Mouse (Mus musculus) intestine, embryonic 14.5 days (tissue): ENCODE data around the gene Atp6v1e1. TPM values are rescaled to one million over a fixed set of nuclear protein-coding genes. Genes with fewer than 3 reads are reported as not detected.

Source experiments
- ATAC-seq: fragments of 200-750 bp; cut with Nextera tagmentation; replicated peaks from 2 replicates; pipeline ENCODE4 v1.8.0; 2017; ENCODE audit warnings: low read depth, moderate number of reproducible peaks, moderate TSS enrichment, moderate library complexity; ENCODE audit not compliant: low FRiP score, low TSS enrichment
- DNase-seq: peaks from one replicate; pipeline ENCODE4 v3.0.0-alpha.2; 2018; ENCODE audit warnings: low spot score
- H3K27ac ChIP-seq: fragments of 300-500 bp; sonication (generic); 2 replicates; pipeline ENCODE4 v1.5.1; 2014; ENCODE audit warnings: low read depth, mild to moderate bottlenecking, control low read depth
- H3K27me3 ChIP-seq: fragments of 300-500 bp; sonication (generic); replicated peaks from 2 replicates; pipeline ENCODE4 v1.6.1; 2014; ENCODE audit warnings: low read length, control low read depth; ENCODE audit not compliant: control insufficient read depth, insufficient read depth
- H3K36me3 ChIP-seq: fragments of 300-500 bp; sonication (generic); 2 replicates; pipeline ENCODE4 v1.6.1; 2014; ENCODE audit warnings: low read length, control low read depth; ENCODE audit not compliant: control insufficient read depth, insufficient read depth
- H3K4me1 ChIP-seq: fragments of 300-500 bp; sonication (generic); replicated peaks from 2 replicates; pipeline ENCODE4 v1.6.1; 2014; ENCODE audit warnings: low read length, control low read depth, mixed read lengths; ENCODE audit not compliant: control insufficient read depth, insufficient read depth
- H3K4me2 ChIP-seq: fragments of 300-500 bp; sonication (generic); 2 replicates; pipeline ENCODE4 v1.6.1; 2014; ENCODE audit warnings: low read length
- H3K4me3 ChIP-seq: fragments of 300-500 bp; sonication (generic); 2 replicates; pipeline ENCODE4 v1.5.1; 2014; ENCODE audit warnings: low read depth, low read length, control low read depth, mixed read lengths
- H3K9ac ChIP-seq: fragments of 300-500 bp; sonication (generic); 2 replicates; pipeline ENCODE4 v1.6.1; 2014; ENCODE audit warnings: mild to moderate bottlenecking, low read length
- H3K9me3 ChIP-seq: fragments of 300-500 bp; sonication (generic); 2 replicates; pipeline ENCODE4 v1.6.1; 2016; ENCODE audit warnings: low read length, control low read depth; ENCODE audit not compliant: control insufficient read depth
- WGBS: fragments of 180-500 bp; shearing (Covaris S2); extraction: QIAGEN DNeasy Blood & Tissue Kit; methylation state at CpG from one replicate; pipeline ENCODE4 v1.1.7; 2014; 5-methylcytosine and 5-hydroxymethylcytosine counted together
- polyA plus RNA-seq: library from polyadenylated mRNA; unstranded; fragments of >200 nt; fragmentation: Nextera tagmentation; extraction: Ambion mirVana; gene quantifications from 2 replicates; pipeline ENCODE4 v1.2.1, GENCODE M21; 2014

Gene Atp6v1e1
- polyA plus RNA-seq, 1 experiment from 2014 or later = 116 TPM

GRCm38 (mm10) chr6:120841754-120842153 lies 19.2 kb upstream of the Atp6v1e1 start:
- Histone ChIP-seq H3K4me2 (no peak overlapping the region), H3K4me3 (no peak overlapping the region), H3K36me3 (no peaks in the 10 kb centered on the region), H3K4me1 (peaks cover 9% of the 10 kb centered on the region), H3K9me3 (no peaks in the 10 kb centered on the region), H3K9ac (no peak overlapping the region), H3K27me3 (no peaks in the 10 kb centered on the region), H3K27ac (no peak overlapping the region)
- 97% methylated on average over 5 of the region's 5 CpGs for WGBS
- DNase-seq = no peak
- no peak for ATAC-seq

GRCm38 (mm10) chr6:120840258-120840657 lies 17.7 kb upstream of the Atp6v1e1 start:
- H3K27me3 ChIP-seq = no peaks in the 10 kb centered on the region
- H3K27ac ChIP-seq = no peak overlapping the region
- H3K4me1 ChIP-seq = peaks cover 9% of the 10 kb centered on the region
- ATAC-seq = no peak
- H3K4me3 ChIP-seq = no peak overlapping the region
- H3K36me3 ChIP-seq = no peaks in the 10 kb centered on the region
- no peak for DNase-seq
- no peaks in the 10 kb centered on the region for H3K9me3 ChIP-seq
- no peak overlapping the region for H3K9ac ChIP-seq
- WGBS = 97% methylated on average over 7 of the region's 7 CpGs
- no peak overlapping the region for H3K4me2 ChIP-seq

- Histone ChIP-seq H3K4me3 (peak overlapping the region; percentile 90), H3K36me3 (no peaks in the 10 kb centered on the region), H3K27me3 (no peaks in the 10 kb centered on the region), H3K27ac (0 out of 2 replicates have a peak overlapping the region, but pooled peaks have one; percentile 95), H3K4me1 (peaks cover 9% of the 10 kb centered on the region), H3K9me3 (no peaks in the 10 kb centered on the region), H3K4me2 (peak overlapping the region; percentile 74), H3K9ac (peak overlapping the region; percentile 92)
- DNase-seq (no peak), ATAC-seq (no peak)
- 43% methylated on average over 1 of the region's 1 CpGs for whole genome bisulfite sequencing
Observed at GRCm38 (mm10) chr6:120837152-120837530, 14.5 kb upstream of the Atp6v1e1 start.

GRCm38 (mm10) chr6:120836389-120837151 lies 14.0 kb upstream of the Atp6v1e1 start:
- Histone ChIP-seq H3K4me1 (peaks cover 9% of the 10 kb centered on the region), H3K9me3 (no peaks in the 10 kb centered on the region), H3K27me3 (no peaks in the 10 kb centered on the region), H3K9ac (peak overlapping the region; percentile 92), H3K4me2 (peak overlapping the region; percentile 74), H3K27ac (peak overlapping the region; percentile 95), H3K4me3 (peak overlapping the region; percentile 90), H3K36me3 (no peaks in the 10 kb centered on the region)
- DNase-seq = peak; percentile 56
- ATAC-seq = peak; percentile 79
- WGBS = 2% methylated on average over 37 of the region's 37 CpGs

- no peaks in the 10 kb centered on the region for H3K9me3 ChIP-seq
Observed at GRCm38 (mm10) chr6:120835474-120836374, 13.1 kb upstream of the Atp6v1e1 start, which contains the start of gene Bcl2l13. Gene Bcl2l13 (plus strand): TSS chr6:120836212.

GRCm38 (mm10) chr6:120834766-120835321 lies 12.3 kb upstream of the Atp6v1e1 start:
- Histone ChIP-seq H3K4me3 (no peak overlapping the region), H3K36me3 (no peaks in the 10 kb centered on the region), H3K27ac (no peak overlapping the region), H3K9me3 (no peaks in the 10 kb centered on the region), H3K27me3 (no peaks in the 10 kb centered on the region; the same call in 1 of the 2 replicates), H3K4me2 (no peak overlapping the region), H3K4me1 (peaks cover 9% of the 10 kb centered on the region), H3K9ac (no peak overlapping the region)
- ATAC-seq (no peak), DNase-seq (no peak)
- WGBS = 76% methylated on average over 4 of the region's 4 CpGs

More at GRCm38 (mm10) chr6:120835474-120836374, 13.1 kb upstream of the Atp6v1e1 start, which contains the start of gene Bcl2l13:
- Histone ChIP-seq H3K27ac (peak within 1 kb of the TSS; percentile 95), H3K36me3 (no peaks in the 10 kb centered on the region), H3K4me2 (peak within 1 kb of the TSS; percentile 74), H3K27me3 (no peaks in the 10 kb centered on the region; the same call in 1 of the 2 replicates), H3K9ac (peak within 1 kb of the TSS; percentile 92), H3K4me3 (peak within 1 kb of the TSS; percentile 90), H3K4me1 (peaks cover 9% of the 10 kb centered on the region)
- ATAC-seq = peak; percentile 93
- WGBS = 4% methylated on average over 40 of the region's 40 CpGs
- DNase-seq = peak; percentile 99

- Histone ChIP-seq H3K36me3 (no peaks in the 10 kb centered on the region), H3K4me2 (no peak overlapping the region), H3K9ac (no peak overlapping the region), H3K27ac (no peak overlapping the region), H3K4me1 (peaks cover 4% of the 10 kb centered on the region), H3K9me3 (no peaks in the 10 kb centered on the region), H3K4me3 (no peak overlapping the region), H3K27me3 (no peaks in the 10 kb centered on the region; the same call in 1 of the 2 replicates)
- WGBS = 69% methylated on average over 4 of the region's 4 CpGs
- ATAC-seq = no peak
- DNase-seq = no peak
Observed at GRCm38 (mm10) chr6:120832097-120832496, 9.5 kb upstream of the Atp6v1e1 start.

GRCm38 (mm10) chr6:120830866-120831608 lies 8.4 kb upstream of the Atp6v1e1 start:
- H3K27me3 ChIP-seq = no peaks in the 10 kb centered on the region; the same call in 1 of the 2 replicates
- no peak overlapping the region for H3K4me3 ChIP-seq
- DNase-seq (no peak), ATAC-seq (no peak)
- no peak overlapping the region for H3K4me2 ChIP-seq
- no peak overlapping the region for H3K27ac ChIP-seq
- no peaks in the 10 kb centered on the region for H3K9me3 ChIP-seq
- WGBS = 45% methylated on average over 4 of the region's 4 CpGs
- H3K36me3 ChIP-seq = no peaks in the 10 kb centered on the region
- H3K4me1 ChIP-seq = no peaks in the 10 kb centered on the region
- no peak overlapping the region for H3K9ac ChIP-seq
